Mouse (Mus musculus) common myeloid progenitor, adult 5-6 weeks (primary cell): Measurements from ENCODE around the gene Farsa. TPM values are rescaled to one million over a fixed set of nuclear protein-coding genes. Genes with fewer than 3 reads are reported as not detected.
"Not testable (repeated sequence)": the region's sequence is repeated elsewhere in the genome, so short reads cannot be mapped to it uniquely, and the experiment has no call there.

Experiments used
- ATAC-seq: replicated peaks from 2 replicates; pipeline ENCODE4 v1.8.0; 2016; ENCODE audit warnings: low read depth, mild to moderate bottlenecking, moderate TSS enrichment, inconsistent platforms; ENCODE audit not compliant: poor library complexity, severe bottlenecking
- total RNA-seq: library from RNA; stranded (forward); fragments of 200-1000, 187-1606 nt; gene quantifications from 2 replicates; pipeline ENCODE4 v1.2.3, GENCODE M21; 2017

The Farsa gene
- total RNA-seq, 1 experiment from 2014 or later, result 162 TPM

- not testable (repeated sequence) for ATAC-seq
Measured at GRCm38 (mm10) chr8:84907979-84908378, 51.2 kb downstream of the Farsa start.

- ATAC-seq, result peak; percentile 88
Measured at GRCm38 (mm10) chr8:84908421-84909161, 51.8 kb downstream of the Farsa start, which contains the start of gene Dnase2a. TSS of gene Dnase2a (plus strand) at chr8:84908560.

GRCm38 (mm10) chr8:84909162-84909767, 52.5 kb downstream of the Farsa start:
- no peak for ATAC-seq

DNA sequence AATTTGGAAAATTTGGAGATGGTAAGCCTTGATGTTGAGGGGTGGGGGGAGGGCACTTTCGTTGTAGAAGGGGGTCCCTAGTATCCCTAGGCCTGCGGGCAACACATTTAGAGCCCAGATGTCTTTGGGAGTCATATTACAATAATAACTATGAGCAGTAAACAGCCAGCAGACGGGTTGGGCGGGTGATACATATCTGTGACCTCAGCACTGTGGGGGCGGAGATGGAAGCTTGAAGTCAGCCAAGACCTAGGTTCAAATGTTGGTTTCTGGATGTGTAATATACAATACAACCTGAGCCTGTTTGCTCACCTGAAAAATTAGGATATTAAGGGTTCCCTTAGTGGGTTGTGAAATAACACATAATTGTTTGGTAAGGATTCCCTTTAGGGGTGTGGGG, 53.2 kb downstream of the Farsa start:
- no peak for ATAC-seq

- no peak for ATAC-seq
Measured at GRCm38 (mm10) chr8:84910551-84910950, 53.8 kb downstream of the Farsa start.

GRCm38 (mm10) chr8:84911854-84912253, 55.1 kb downstream of the Farsa start:
- no peak for ATAC-seq

GRCm38 (mm10) chr8:84912391-84912790, 55.6 kb downstream of the Farsa start:
- no peak for ATAC-seq

GRCm38 (mm10) chr8:84912895-84913501, 56.2 kb downstream of the Farsa start:
- peak; percentile 33 for ATAC-seq

GRCm38 (mm10) chr8:84913502-84913900, 56.7 kb downstream of the Farsa start:
- no peak for ATAC-seq

- ATAC-seq, result 0 out of 2 replicates have a peak, but pooled peaks have one; percentile 27
Measured at GRCm38 (mm10) chr8:84913960-84914359, 57.2 kb downstream of the Farsa start.

GRCm38 (mm10) chr8:84915269-84915668, 58.5 kb downstream of the Farsa start:
- no peak for ATAC-seq

DNA sequence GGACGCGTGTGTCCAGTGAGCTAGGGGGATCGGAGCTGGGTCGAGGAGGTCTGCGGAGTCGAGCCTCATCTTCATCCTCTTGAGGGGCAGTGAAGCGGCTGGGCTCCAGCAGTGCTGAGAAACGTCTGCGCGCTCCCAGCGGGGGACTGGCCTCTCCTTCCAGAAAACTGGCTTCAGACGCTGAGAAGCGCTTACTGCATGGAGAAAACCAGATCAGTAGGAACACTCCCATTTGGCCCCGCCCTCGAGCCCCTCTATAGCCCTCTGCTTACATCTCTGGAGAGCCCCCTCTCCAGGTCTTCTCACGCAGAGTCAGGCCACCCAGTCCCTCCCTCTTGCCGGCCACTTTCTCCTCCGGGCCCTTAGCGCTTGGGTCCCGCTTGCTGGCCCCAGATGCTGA, 61.0 kb downstream of the Farsa start:
- ATAC-seq, result no peak

DNA sequence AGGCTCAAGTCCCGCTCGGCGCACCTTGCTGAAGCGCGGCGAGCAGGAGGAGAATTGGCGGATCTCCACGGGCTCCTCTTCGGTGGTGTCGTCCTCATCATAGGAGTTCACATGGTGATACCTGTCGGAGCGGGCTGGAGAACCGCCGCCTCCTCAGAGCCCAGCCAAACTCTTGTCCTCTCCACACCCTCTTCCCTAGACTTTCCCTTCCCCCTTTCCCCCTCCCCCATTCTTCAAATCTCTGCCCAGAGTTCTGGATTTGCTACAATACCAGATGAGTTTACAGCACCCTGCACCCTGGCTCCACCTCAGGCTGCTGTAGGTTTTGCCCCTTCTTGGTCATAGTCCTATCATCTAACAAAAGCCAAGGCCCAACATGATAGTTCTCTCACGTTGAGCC, 61.9 kb downstream of the Farsa start:
- ATAC-seq, result no peak

Other genes starting within 250 kb of the Farsa start
- gene Ier2, start 194.1 kb upstream of the Farsa start, total RNA-seq, result 73.6 and 80.7 TPM in 2 replicates
- gene Trmt1, start 170.7 kb upstream of the Farsa start, total RNA-seq, result 85.0 and 102 TPM in 2 replicates
- 46.5 and 55.3 TPM in 2 replicates for gene Nacc1, start 169.1 kb upstream of the Farsa start, total RNA-seq
- 38.8 and 47.8 TPM in 2 replicates for gene Lyl1, start 155.5 kb upstream of the Farsa start, total RNA-seq
- 13.2 and 22.4 TPM in 2 replicates for gene G430095P16Rik, start 134.0 kb upstream of the Farsa start, total RNA-seq
- gene Nfix, start 56.6 kb upstream of the Farsa start, total RNA-seq, result 11.6 and 15.5 TPM in 2 replicates
- gene Dand5, start 34.2 kb upstream of the Farsa start, total RNA-seq, result 2.8 and 4.1 TPM in 2 replicates
- 56.5 and 63.7 TPM in 2 replicates for gene Gadd45gip1, start 25.5 kb upstream of the Farsa start, total RNA-seq
- 30.0 and 45.4 TPM in 2 replicates for gene Rad23a, start 16.3 kb upstream of the Farsa start, total RNA-seq
- gene Calr, start 10.1 kb upstream of the Farsa start, total RNA-seq, result 1,972 and 2,060 TPM in 2 replicates
- gene Syce2, start 15.1 kb downstream of the Farsa start, total RNA-seq, result 138 and 142 TPM in 2 replicates
- gene Gcdh, start 36.9 kb downstream of the Farsa start, total RNA-seq, result 16.4 and 25.2 TPM in 2 replicates
- 71.2 and 79.8 TPM in 2 replicates for gene Klf1, start 44.9 kb downstream of the Farsa start, total RNA-seq
- 41.0 and 47.0 TPM in 2 replicates for gene Dnase2a, start 51.6 kb downstream of the Farsa start, total RNA-seq
- gene Mast1, start 80.4 kb downstream of the Farsa start, total RNA-seq, result not detected in 2 replicates
- not detected in 2 replicates for gene Rtbdn, start 90.0 kb downstream of the Farsa start, total RNA-seq
- not detected in 2 replicates for gene Gm49661, start 112.4 kb downstream of the Farsa start, total RNA-seq
- 631 and 634 TPM in 2 replicates for gene Prdx2, start 112.6 kb downstream of the Farsa start, total RNA-seq
- gene Rnaseh2a, start 112.8 kb downstream of the Farsa start, total RNA-seq, result 95.8 and 148 TPM in 2 replicates
- gene Junb, start 121.7 kb downstream of the Farsa start, total RNA-seq, result 82.2 and 102 TPM in 2 replicates
- gene Hook2, start 133.6 kb downstream of the Farsa start, total RNA-seq, result 9.2 and 13.5 TPM in 2 replicates
- gene Best2, start 157.5 kb downstream of the Farsa start, total RNA-seq, result not detected in 2 replicates
- 52.3 and 52.6 TPM in 2 replicates for gene Asna1, start 168.3 kb downstream of the Farsa start, total RNA-seq
- 202 and 410 TPM in 2 replicates for gene Trir, start 169.8 kb downstream of the Farsa start, total RNA-seq
- 15.5 and 23.2 TPM in 2 replicates for gene Tnpo2, start 179.9 kb downstream of the Farsa start, total RNA-seq
- gene Fbxw9, start 203.1 kb downstream of the Farsa start, total RNA-seq, result 3.9 and 8.4 TPM in 2 replicates
- not detected in 2 replicates for gene Gm5741, start 211.0 kb downstream of the Farsa start, total RNA-seq
- gene Dhps, start 214.8 kb downstream of the Farsa start, total RNA-seq, result 29.8 and 34.1 TPM in 2 replicates
- gene Wdr83os, start 223.8 kb downstream of the Farsa start, total RNA-seq, result 52.3 and 58.1 TPM in 2 replicates
- gene Wdr83, start 224.3 kb downstream of the Farsa start, total RNA-seq, result 25.7 and 26.7 TPM in 2 replicates
- gene Man2b1, start 226.3 kb downstream of the Farsa start, total RNA-seq, result 39.6 and 42.0 TPM in 2 replicates